ENCODE assay signal across 8 mouse cellular contexts in the genomic region with DNA sequence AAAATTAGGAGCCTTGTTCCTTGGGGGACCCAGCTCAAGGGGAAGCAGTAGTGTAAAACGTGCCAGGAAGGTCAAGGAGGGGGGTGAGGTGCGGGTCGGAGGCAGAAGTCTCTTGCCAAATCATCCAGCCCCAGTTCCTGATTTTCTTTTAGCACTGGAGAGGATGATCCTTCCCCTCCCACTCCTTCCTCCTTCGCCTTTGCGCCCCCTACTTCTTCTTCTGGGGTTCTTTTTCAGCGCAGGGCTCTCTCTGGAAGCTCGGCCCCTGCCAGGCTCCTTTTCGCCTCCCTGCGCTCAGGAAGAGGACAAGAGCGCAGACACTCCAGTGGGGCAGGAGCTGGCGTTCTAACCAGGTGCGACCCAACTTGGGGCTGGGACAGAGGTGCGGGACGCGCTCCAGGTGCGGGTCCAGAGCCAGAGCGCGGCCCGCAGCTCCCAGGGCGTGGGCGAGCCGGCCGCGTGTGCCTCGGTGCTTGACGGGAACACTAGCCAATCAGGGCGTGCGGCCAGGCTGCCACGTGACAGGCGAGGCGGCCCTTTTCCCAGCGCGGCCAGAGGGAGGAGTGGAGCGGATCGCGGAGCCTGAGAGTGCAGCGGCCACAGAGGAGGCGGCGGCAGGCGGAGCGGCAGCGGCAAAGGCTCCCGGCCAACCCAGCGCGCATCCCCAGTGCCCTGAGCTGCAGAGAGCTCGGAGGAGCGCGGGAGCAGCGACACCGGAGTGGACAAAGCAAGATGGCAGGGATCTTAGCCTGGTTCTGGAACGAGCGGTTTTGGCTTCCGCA. TPM values are rescaled to one million over a fixed set of nuclear protein-coding genes. Genes with fewer than 3 reads are reported as not detected.
DNase-seq lines count a peak whose midpoint lies in the region; ATAC-seq lines count a peak whose summit lies in the region.

A gene (plus strand): TSS at position 538 of the 782 bp plus-strand sequence.

- peak; percentile 83 for ATAC-seq in activated CD4-positive, CD25-positive, alpha-beta regulatory T cell, adult 4 months
- ATAC-seq in megakaryocyte, adult 5-6 weeks (ENCODE audit: poor library complexity, severe bottlenecking): peak; percentile 83

- DNase-seq in cerebellum, postnatal 4 days (ENCODE audit: low spot score in 2 of 2): peak; percentile 94 to 98
- DNase-seq in gastrocnemius, postnatal 10 days: peak; percentile 98
- peak; percentile 82 for DNase-seq in induced T-regulatory cell, adult 2 months (ENCODE audit: low read depth)
- DNase-seq in left cerebral cortex, adult 8-10 months (ENCODE audit: low spot score in 2 of 2): peak; percentile 94 to 95
- peak; percentile 98 for DNase-seq in right cerebral cortex, adult 18-20 months
- DNase-seq in urinary bladder, adult 2 months (ENCODE audit: low spot score): peak; percentile 96

RNA-seq across cellular contexts. Expression of the gene that starts here (rescaled TPM):
- 1 to 10 TPM; 1.7 to 4.2 TPM for polyA plus RNA-seq in activated CD4-positive, CD25-positive, alpha-beta regulatory T cell, adult 4 months (2017; shearing (Covaris generic))
- 1 to 10 TPM; 5.2 to 6.3 TPM for total RNA-seq in gastrocnemius, postnatal 10 days (2021)
- total RNA-seq in left cerebral cortex, adult 8-10 months (2022): 10 to 100 TPM; 54.7 to 63.1 (median 59.9) TPM
- total RNA-seq in megakaryocyte, adult 5-6 weeks (2015): 133 and 146 TPM in 2 replicates
- 64.6 and 82.4 TPM in 2 replicates for total RNA-seq in megakaryocyte, adult 5-6 weeks (2017)
- 16.9 and 19.3 TPM in 2 replicates for polyA plus RNA-seq in urinary bladder, adult 2 months (2012; rRNA removed)

Comparison
In these comparisons a context has a peak if more than half of its experiments do, and no peak if none do; other contexts are left out.
1. Peak in every context shown above with its lines: DNase-seq and ATAC-seq.
2. RNA of the gene that starts here (total RNA-seq): 64.6 to 146 TPM in megakaryocyte, adult 5-6 weeks and 54.7 to 63.1 TPM in left cerebral cortex, adult 8-10 months; 5.2 to 6.3 TPM in gastrocnemius, postnatal 10 days; every median in the first group is over 4 times any median in the second.